Mouse (Mus musculus): ENCODE results near the gene Tex29.

The Tex29 gene

GRCm38 (mm10) chr8:11840174-11840573 is at the start of gene Tex29:
Gene Tex29 (plus strand): TSS chr8:11840474.
- in situ Hi-C loops (cut with MboI; ENCODE audit: low sequenced_read_pairs): no loop called here

- in situ Hi-C loops (cut with MboI; ENCODE audit: low sequenced_read_pairs): no loop called here
These were observed 45.3 kb upstream of the Tex29 start for GRCm38 (mm10) chr8:11794956-11795355.

GRCm38 (mm10) chr8:11797128-11797527 is 43.1 kb upstream of the Tex29 start:
- in situ Hi-C loops (cut with MboI; ENCODE audit: low sequenced_read_pairs): no loop called here

GRCm38 (mm10) chr8:11797729-11798479 is 42.4 kb upstream of the Tex29 start:
- in situ Hi-C loops (cut with MboI; ENCODE audit: low sequenced_read_pairs): no loop called here

- in situ Hi-C loops (cut with MboI; ENCODE audit: low sequenced_read_pairs): no loop called here
These were observed 41.8 kb upstream of the Tex29 start for GRCm38 (mm10) chr8:11798480-11798867.

GRCm38 (mm10) chr8:11799098-11799497 is 41.2 kb upstream of the Tex29 start:
- in situ Hi-C loops (cut with MboI; ENCODE audit: low sequenced_read_pairs): no loop called here

GRCm38 (mm10) chr8:11800481-11800880 is 39.8 kb upstream of the Tex29 start:
- in situ Hi-C loops (cut with MboI; ENCODE audit: low sequenced_read_pairs): no loop called here

- in situ Hi-C loops (cut with MboI; ENCODE audit: low sequenced_read_pairs): no loop called here
These were observed 38.7 kb upstream of the Tex29 start for GRCm38 (mm10) chr8:11801571-11801970.

GRCm38 (mm10) chr8:11804914-11805313 is 35.4 kb upstream of the Tex29 start:
- in situ Hi-C loops (cut with MboI; ENCODE audit: low sequenced_read_pairs): no loop called here

- in situ Hi-C loops (cut with MboI; ENCODE audit: low sequenced_read_pairs): no loop called here
These were observed 34.0 kb upstream of the Tex29 start for GRCm38 (mm10) chr8:11806252-11806651.

GRCm38 (mm10) chr8:11807361-11807760 is 32.9 kb upstream of the Tex29 start:
- in situ Hi-C loops (cut with MboI; ENCODE audit: low sequenced_read_pairs): no loop called here

- in situ Hi-C loops (cut with MboI; ENCODE audit: low sequenced_read_pairs): no loop called here
These were observed 32.2 kb upstream of the Tex29 start for GRCm38 (mm10) chr8:11808047-11808446.

- in situ Hi-C loops (cut with MboI; ENCODE audit: low sequenced_read_pairs): no loop called here
These were observed 29.8 kb upstream of the Tex29 start for GRCm38 (mm10) chr8:11810426-11810825.

- in situ Hi-C loops (cut with MboI; ENCODE audit: low sequenced_read_pairs): no loop called here
These were observed 26.5 kb upstream of the Tex29 start for GRCm38 (mm10) chr8:11813801-11814200.

GRCm38 (mm10) chr8:11815206-11815605 is 25.1 kb upstream of the Tex29 start:
- in situ Hi-C loops (cut with MboI; ENCODE audit: low sequenced_read_pairs): no loop called here

- in situ Hi-C loops (cut with MboI; ENCODE audit: low sequenced_read_pairs): no loop called here
These were observed 20.1 kb upstream of the Tex29 start for GRCm38 (mm10) chr8:11820136-11820535.

- in situ Hi-C loops (cut with MboI; ENCODE audit: low sequenced_read_pairs): no loop called here
These were observed 19.7 kb upstream of the Tex29 start for GRCm38 (mm10) chr8:11820568-11820967.

GRCm38 (mm10) chr8:11821451-11822206 is 18.6 kb upstream of the Tex29 start:
- in situ Hi-C loops (cut with MboI; ENCODE audit: low sequenced_read_pairs): no loop called here

GRCm38 (mm10) chr8:11822550-11823060 is 17.7 kb upstream of the Tex29 start:
- in situ Hi-C loops (cut with MboI; ENCODE audit: low sequenced_read_pairs): no loop called here

GRCm38 (mm10) chr8:11825756-11826155 is 14.5 kb upstream of the Tex29 start:
- in situ Hi-C loops (cut with MboI; ENCODE audit: low sequenced_read_pairs): no loop called here

- in situ Hi-C loops (cut with MboI; ENCODE audit: low sequenced_read_pairs): no loop called here
These were observed 13.0 kb upstream of the Tex29 start for GRCm38 (mm10) chr8:11827312-11827711.

Data from CH12F3 (cell line).